Mouse (Mus musculus): ENCODE measurements around the gene Tubb1. TPM values are rescaled to one million over a fixed set of nuclear protein-coding genes. Genes with fewer than 3 reads are reported as not detected.

The Tubb1 gene
- polyA plus RNA-seq, 1 experiment from 2014 or later, result 4.9 TPM

GRCm38 (mm10) chr2:174472818-174473549 is 22.5 kb downstream of the Tubb1 start, which contains the start of gene Prelid3b:
Gene Prelid3b, minus strand, starts transcription at chr2:174473081.
- Histone ChIP-seq H3K4me3 (ENCODE audit: low read depth, low read length) (peak within 1 kb of the TSS; percentile 73), H3K4me1 (replicated peaks; ENCODE audit: control insufficient read depth, insufficient read depth, low read length) (peaks cover 4% of the 10 kb centered on the region; the same call in 1 of the 2 replicates), H3K27me3 (ENCODE audit: control insufficient read depth, insufficient read depth, low read length) (no peaks in the 10 kb centered on the region), H3K9me3 (ENCODE audit: control insufficient read depth, low read length) (no peaks in the 10 kb centered on the region; the same call in 1 of the 2 replicates), H3K9ac (ENCODE audit: low read length) (peak within 1 kb of the TSS; percentile 79), H3K4me2 (ENCODE audit: low read depth, low read length, severe bottlenecking) (peak within 1 kb of the TSS; percentile 69), H3K27ac (ENCODE audit: low read depth, low read length) (peak within 1 kb of the TSS; percentile 71), H3K36me3 (ENCODE audit: control insufficient read depth, insufficient read depth, low read length) (no peaks in the 10 kb centered on the region; the same call in 1 of the 2 replicates)
- WGBS, result under 1% methylated on average over 52 of the region's 53 CpGs
- ATAC-seq (replicated peaks; ENCODE audit: low FRiP score) (peak; percentile 98), DNase-seq (ENCODE audit: low spot score) (peak; percentile 100)

- Histone ChIP-seq H3K9me3 (ENCODE audit: control insufficient read depth, low read length) (no peaks in the 10 kb centered on the region; the same call in 1 of the 2 replicates), H3K36me3 (ENCODE audit: control insufficient read depth, insufficient read depth, low read length) (no peaks in the 10 kb centered on the region; the same call in 1 of the 2 replicates), H3K27ac (ENCODE audit: low read depth, low read length) (peak overlapping the region; percentile 71), H3K4me3 (ENCODE audit: low read depth, low read length) (peak overlapping the region; percentile 73; the same call in 1 of the 2 replicates), H3K4me1 (replicated peaks; ENCODE audit: control insufficient read depth, insufficient read depth, low read length) (peaks cover 4% of the 10 kb centered on the region; the same call in 1 of the 2 replicates), H3K27me3 (ENCODE audit: control insufficient read depth, insufficient read depth, low read length) (no peaks in the 10 kb centered on the region), H3K9ac (ENCODE audit: low read length) (peak overlapping the region; percentile 56), H3K4me2 (ENCODE audit: low read depth, low read length, severe bottlenecking) (peak overlapping the region; percentile 60)
- no peak for ATAC-seq (replicated peaks; ENCODE audit: low FRiP score)
- 78% methylated on average over 5 of the region's 5 CpGs for WGBS
- no peak for DNase-seq (ENCODE audit: low spot score)
These were observed 23.0 kb downstream of the Tubb1 start for GRCm38 (mm10) chr2:174473550-174473927.

- no peaks in the 10 kb centered on the region for H3K4me1 ChIP-seq (replicated peaks; ENCODE audit: control insufficient read depth, insufficient read depth, low read length)
- H3K4me2 ChIP-seq (ENCODE audit: low read depth, low read length, severe bottlenecking), result no peak overlapping the region
- no peaks in the 10 kb centered on the region for H3K9me3 ChIP-seq (ENCODE audit: control insufficient read depth, low read length)
- ATAC-seq (replicated peaks; ENCODE audit: low FRiP score) (no peak), DNase-seq (ENCODE audit: low spot score) (no peak)
- no peak overlapping the region for H3K27ac ChIP-seq (ENCODE audit: low read depth, low read length)
- H3K36me3 ChIP-seq (ENCODE audit: control insufficient read depth, insufficient read depth, low read length), result no peaks in the 10 kb centered on the region
- no peaks in the 10 kb centered on the region for H3K27me3 ChIP-seq (ENCODE audit: control insufficient read depth, insufficient read depth, low read length)
- no peak overlapping the region for H3K4me3 ChIP-seq (ENCODE audit: low read depth, low read length)
- H3K9ac ChIP-seq (ENCODE audit: low read length), result no peak overlapping the region
- WGBS, result 76% methylated on average over 3 of the region's 3 CpGs
These were observed 27.2 kb downstream of the Tubb1 start for GRCm38 (mm10) chr2:174477543-174478319.

- no peaks in the 10 kb centered on the region for H3K4me1 ChIP-seq (replicated peaks; ENCODE audit: control insufficient read depth, insufficient read depth, low read length)
- H3K4me3 ChIP-seq (ENCODE audit: low read depth, low read length), result no peak overlapping the region
- no peak for ATAC-seq (replicated peaks; ENCODE audit: low FRiP score)
- no peak overlapping the region for H3K4me2 ChIP-seq (ENCODE audit: low read depth, low read length, severe bottlenecking)
- WGBS, result 71% methylated on average over 5 of the region's 5 CpGs
- H3K27me3 ChIP-seq (ENCODE audit: control insufficient read depth, insufficient read depth, low read length), result no peaks in the 10 kb centered on the region
- H3K9ac ChIP-seq (ENCODE audit: low read length), result no peak overlapping the region
- no peaks in the 10 kb centered on the region for H3K36me3 ChIP-seq (ENCODE audit: control insufficient read depth, insufficient read depth, low read length)
- no peak for DNase-seq (ENCODE audit: low spot score)
- no peak overlapping the region for H3K27ac ChIP-seq (ENCODE audit: low read depth, low read length)
- H3K9me3 ChIP-seq (ENCODE audit: control insufficient read depth, low read length), result no peaks in the 10 kb centered on the region
These were observed 28.3 kb downstream of the Tubb1 start for GRCm38 (mm10) chr2:174478746-174479145.

GRCm38 (mm10) chr2:174487005-174487404 is 36.5 kb downstream of the Tubb1 start:
- Histone ChIP-seq H3K27me3 (ENCODE audit: control insufficient read depth, insufficient read depth, low read length) (no peaks in the 10 kb centered on the region), H3K9ac (ENCODE audit: low read length) (no peak overlapping the region), H3K9me3 (ENCODE audit: control insufficient read depth, low read length) (no peaks in the 10 kb centered on the region), H3K4me1 (replicated peaks; ENCODE audit: control insufficient read depth, insufficient read depth, low read length) (no peaks in the 10 kb centered on the region), H3K27ac (ENCODE audit: low read depth, low read length) (no peak overlapping the region), H3K4me3 (ENCODE audit: low read depth, low read length) (no peak overlapping the region), H3K36me3 (ENCODE audit: control insufficient read depth, insufficient read depth, low read length) (no peaks in the 10 kb centered on the region), H3K4me2 (ENCODE audit: low read depth, low read length, severe bottlenecking) (no peak overlapping the region)
- ATAC-seq (replicated peaks; ENCODE audit: low FRiP score) (no peak), DNase-seq (ENCODE audit: low spot score) (no peak)
- WGBS, result 91% methylated on average over 5 of the region's 5 CpGs

GRCm38 (mm10) chr2:174492858-174493257 is 42.4 kb downstream of the Tubb1 start:
- DNase-seq (ENCODE audit: low spot score) (no peak), ATAC-seq (replicated peaks; ENCODE audit: low FRiP score) (no peak)
- H3K4me2 ChIP-seq (ENCODE audit: low read depth, low read length, severe bottlenecking), result no peak overlapping the region
- H3K4me1 ChIP-seq (replicated peaks; ENCODE audit: control insufficient read depth, insufficient read depth, low read length), result no peaks in the 10 kb centered on the region
- 83% methylated on average over 2 of the region's 2 CpGs for WGBS
- no peak overlapping the region for H3K4me3 ChIP-seq (ENCODE audit: low read depth, low read length)
- no peaks in the 10 kb centered on the region for H3K27me3 ChIP-seq (ENCODE audit: control insufficient read depth, insufficient read depth, low read length)
- H3K9me3 ChIP-seq (ENCODE audit: control insufficient read depth, low read length), result no peaks in the 10 kb centered on the region
- no peak overlapping the region for H3K27ac ChIP-seq (ENCODE audit: low read depth, low read length)
- H3K9ac ChIP-seq (ENCODE audit: low read length), result no peak overlapping the region
- no peaks in the 10 kb centered on the region for H3K36me3 ChIP-seq (ENCODE audit: control insufficient read depth, insufficient read depth, low read length)

GRCm38 (mm10) chr2:174500814-174501503 is 50.5 kb downstream of the Tubb1 start:
- H3K36me3 ChIP-seq (ENCODE audit: control insufficient read depth, insufficient read depth, low read length), result no peaks in the 10 kb centered on the region
- peak; percentile 59; the same call in 1 of the 2 replicates for ATAC-seq (replicated peaks; ENCODE audit: low FRiP score)
- H3K27me3 ChIP-seq (ENCODE audit: control insufficient read depth, insufficient read depth, low read length), result no peaks in the 10 kb centered on the region
- H3K4me2 ChIP-seq (ENCODE audit: low read depth, low read length, severe bottlenecking), result no peak overlapping the region
- no peak overlapping the region for H3K9ac ChIP-seq (ENCODE audit: low read length)
- H3K9me3 ChIP-seq (ENCODE audit: control insufficient read depth, low read length), result no peaks in the 10 kb centered on the region
- 83% methylated on average over 14 of the region's 14 CpGs for WGBS
- H3K4me1 ChIP-seq (replicated peaks; ENCODE audit: control insufficient read depth, insufficient read depth, low read length), result no peaks in the 10 kb centered on the region
- peak; percentile 41 for DNase-seq (ENCODE audit: low spot score)
- no peak overlapping the region for H3K4me3 ChIP-seq (ENCODE audit: low read depth, low read length)
- H3K27ac ChIP-seq (ENCODE audit: low read depth, low read length), result no peak overlapping the region

GRCm38 (mm10) chr2:174501517-174501916 is 51.0 kb downstream of the Tubb1 start:
- 89% methylated on average over 8 of the region's 8 CpGs for WGBS
- no peak overlapping the region for H3K4me3 ChIP-seq (ENCODE audit: low read depth, low read length)
- no peak overlapping the region for H3K4me2 ChIP-seq (ENCODE audit: low read depth, low read length, severe bottlenecking)
- H3K36me3 ChIP-seq (ENCODE audit: control insufficient read depth, insufficient read depth, low read length), result no peaks in the 10 kb centered on the region
- H3K27ac ChIP-seq (ENCODE audit: low read depth, low read length), result no peak overlapping the region
- no peaks in the 10 kb centered on the region for H3K4me1 ChIP-seq (replicated peaks; ENCODE audit: control insufficient read depth, insufficient read depth, low read length)
- no peak overlapping the region for H3K9ac ChIP-seq (ENCODE audit: low read length)
- H3K9me3 ChIP-seq (ENCODE audit: control insufficient read depth, low read length), result no peaks in the 10 kb centered on the region
- DNase-seq (ENCODE audit: low spot score) (peak; percentile 39), ATAC-seq (replicated peaks; ENCODE audit: low FRiP score) (peak; percentile 34; the same call in 1 of the 2 replicates)
- H3K27me3 ChIP-seq (ENCODE audit: control insufficient read depth, insufficient read depth, low read length), result no peaks in the 10 kb centered on the region

All from forebrain, embryonic 11.5 days (tissue).